Mouse (Mus musculus) stomach, postnatal 0 days (tissue): ENCODE results near the gene Ccdc173. TPM values are rescaled to one million over a fixed set of nuclear protein-coding genes. Genes with fewer than 3 reads are reported as not detected.

Experiments
- ATAC-seq: fragments of 200-750 bp; cut with Nextera tagmentation; 2 replicates; pipeline ENCODE4 v1.8.0; 2017; ENCODE audit not compliant: low FRiP score, low TSS enrichment
- DNase-seq: peaks from one replicate; pipeline ENCODE4 v3.0.0-alpha.2; 2016; ENCODE audit warnings: low spot score
- H3K27ac ChIP-seq: fragments of 300-500 bp; sonication (generic); replicated peaks from 2 replicates; pipeline ENCODE4 v1.5.1; 2014; ENCODE audit warnings: mild to moderate bottlenecking, control low read depth
- H3K27me3 ChIP-seq: fragments of 300-500 bp; sonication (generic); 2 replicates; pipeline ENCODE4 v1.6.1; 2014; ENCODE audit warnings: low read length; ENCODE audit not compliant: control insufficient read depth, insufficient read depth
- H3K36me3 ChIP-seq: fragments of 300-500 bp; sonication (generic); 2 replicates; pipeline ENCODE4 v1.6.1; 2014; ENCODE audit warnings: low read length, mixed read lengths; ENCODE audit not compliant: control insufficient read depth, insufficient read depth
- H3K4me1 ChIP-seq: fragments of 300-500 bp; sonication (generic); replicated peaks from 2 replicates; pipeline ENCODE4 v1.6.1; 2014; ENCODE audit warnings: antibody characterized with exemption; ENCODE audit not compliant: control insufficient read depth, insufficient read depth
- H3K4me2 ChIP-seq: fragments of 300-500 bp; sonication (generic); replicated peaks from 2 replicates; pipeline ENCODE4 v1.6.1; 2014; ENCODE audit warnings: low read depth, mild to moderate bottlenecking, control low read depth, moderate library complexity
- H3K4me3 ChIP-seq: fragments of 300-500 bp; sonication (generic); 2 replicates; pipeline ENCODE4 v1.5.1; 2014; ENCODE audit warnings: low read depth, low read length, control low read depth
- H3K9ac ChIP-seq: fragments of 300-500 bp; sonication (generic); 2 replicates; pipeline ENCODE4 v1.6.1; 2014; ENCODE audit warnings: mild to moderate bottlenecking, low read length, control low read depth, mixed read lengths
- H3K9me3 ChIP-seq: fragments of 300-500 bp; sonication (generic); 2 replicates; pipeline ENCODE4 v1.6.1; 2016; ENCODE audit warnings: low read length; ENCODE audit not compliant: control insufficient read depth
- CTCF ChIP-seq: IDR thresholded peaks from 2 replicates; pipeline ENCODE4 v1.5.1; 2016; ENCODE audit warnings: antibody characterized with exemption, low read depth, mild to moderate bottlenecking, moderate library complexity
- EP300 ChIP-seq: optimal IDR thresholded peaks from 2 replicates; pipeline ENCODE3; 2016; ENCODE audit warnings: antibody characterized with exemption
- WGBS: fragments of 180-500 bp; shearing (Covaris S2); extraction: QIAGEN DNeasy Blood & Tissue Kit; methylation state at CpG from one replicate; pipeline ENCODE4 v1.1.7; 2014; 5-methylcytosine and 5-hydroxymethylcytosine counted together
- polyA plus RNA-seq: library from polyadenylated mRNA; unstranded; fragments of >200 nt; fragmentation: Nextera tagmentation; extraction: Ambion mirVana; gene quantifications from 2 replicates; pipeline ENCODE4 v1.2.1, GENCODE M21; 2015

The Ccdc173 gene
- polyA plus RNA-seq, 1 experiment from 2014 or later, result 0.96 TPM

DNA sequence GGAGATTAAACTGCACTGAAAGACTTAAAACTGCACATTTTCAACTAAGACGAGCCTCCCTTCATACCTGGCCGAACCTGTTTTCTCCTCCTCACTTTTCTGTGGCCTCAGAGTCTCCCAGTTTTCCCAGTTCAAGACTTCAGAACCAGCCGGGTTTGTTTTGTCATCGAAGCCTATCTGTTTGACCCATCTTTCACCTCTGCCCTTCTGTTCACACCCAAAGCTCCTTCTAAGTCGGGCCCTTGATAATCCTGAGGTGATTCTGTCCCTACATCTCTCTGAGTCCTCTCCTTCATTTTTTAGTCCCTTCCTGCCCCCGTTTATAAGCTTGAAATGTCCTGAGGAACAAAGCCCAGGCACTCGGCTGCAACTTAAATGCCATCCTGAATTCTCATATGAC, 38.7 kb upstream of the Ccdc173 start:
- ATAC-seq, result no peak
- no peak for DNase-seq
- WGBS, result 30% methylated on average over 7 of the region's 7 CpGs
- H3K9ac ChIP-seq, result no peak overlapping the region
- H3K27me3 ChIP-seq, result no peaks in the 10 kb centered on the region
- no peaks in the 10 kb centered on the region for H3K9me3 ChIP-seq
- TF ChIP-seq CTCF (no peak), EP300 (no peak)
- no peaks in the 10 kb centered on the region; the same call in 1 of the 2 replicates for H3K4me1 ChIP-seq
- H3K4me3 ChIP-seq, result no peak overlapping the region
- H3K4me2 ChIP-seq, result no peak overlapping the region
- no peak overlapping the region for H3K27ac ChIP-seq
- H3K36me3 ChIP-seq, result no peaks in the 10 kb centered on the region

GRCm38 (mm10) chr2:69826380-69826779, 37.0 kb upstream of the Ccdc173 start:
- no peak overlapping the region for H3K4me2 ChIP-seq
- H3K27me3 ChIP-seq, result no peaks in the 10 kb centered on the region
- no peaks in the 10 kb centered on the region for H3K36me3 ChIP-seq
- no peak overlapping the region; the same call in 1 of the 2 replicates for H3K27ac ChIP-seq
- H3K9me3 ChIP-seq, result no peaks in the 10 kb centered on the region
- no peaks in the 10 kb centered on the region; the same call in 1 of the 2 replicates for H3K4me1 ChIP-seq
- DNase-seq, result no peak
- 52% methylated on average over 2 of the region's 2 CpGs for WGBS
- no peak overlapping the region for H3K4me3 ChIP-seq
- no peak for ATAC-seq
- no peak overlapping the region for H3K9ac ChIP-seq
- TF ChIP-seq EP300 (no peak), CTCF (no peak)

GRCm38 (mm10) chr2:69825898-69826297, 36.5 kb upstream of the Ccdc173 start:
- TF ChIP-seq EP300 (no peak), CTCF (no peak)
- H3K27me3 ChIP-seq, result no peaks in the 10 kb centered on the region
- WGBS, result 48% methylated on average over 10 of the region's 10 CpGs
- no peak overlapping the region for H3K4me3 ChIP-seq
- DNase-seq, result no peak
- H3K4me2 ChIP-seq, result no peak overlapping the region
- no peaks in the 10 kb centered on the region for H3K36me3 ChIP-seq
- no peaks in the 10 kb centered on the region; the same call in 1 of the 2 replicates for H3K4me1 ChIP-seq
- no peak overlapping the region for H3K9ac ChIP-seq
- ATAC-seq, result no peak
- H3K9me3 ChIP-seq, result no peaks in the 10 kb centered on the region
- peak overlapping the region; percentile 61; the same call in 1 of the 2 replicates for H3K27ac ChIP-seq

DNA sequence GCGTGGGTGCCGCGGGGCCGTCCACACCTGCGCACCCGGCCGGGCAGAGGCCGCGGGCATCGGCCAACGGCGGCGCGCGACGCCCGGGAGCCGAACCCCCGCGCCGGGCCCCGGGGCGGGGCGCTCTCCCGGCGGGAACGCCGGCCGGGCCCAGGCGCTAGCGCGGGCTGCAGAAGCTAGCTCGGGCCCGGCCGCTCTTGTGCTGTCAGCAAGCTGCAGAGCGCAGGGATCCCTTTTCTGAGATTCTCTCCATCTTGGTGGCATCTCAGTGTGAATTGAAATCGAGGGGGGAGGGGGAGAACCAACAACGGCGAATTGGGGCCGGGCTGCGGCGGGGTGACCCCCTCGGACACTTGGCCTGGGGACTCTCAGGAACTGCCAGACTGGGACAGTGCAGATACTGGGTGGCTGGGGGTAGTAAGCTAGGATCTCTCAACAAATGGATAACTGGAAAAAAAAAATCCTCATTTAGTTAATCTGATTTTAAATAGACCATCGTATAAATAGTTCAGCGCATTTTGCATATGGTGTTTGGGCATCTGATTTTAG, 33.8 kb upstream of the Ccdc173 start:
- Histone ChIP-seq H3K27ac (peak overlapping the region; percentile 95), H3K9me3 (no peaks in the 10 kb centered on the region), H3K9ac (peak overlapping the region; percentile 90), H3K36me3 (no peaks in the 10 kb centered on the region), H3K4me2 (peak overlapping the region; percentile 90), H3K27me3 (no peaks in the 10 kb centered on the region), H3K4me3 (peak overlapping the region; percentile 82), H3K4me1 (no peaks in the 10 kb centered on the region; the same call in 1 of the 2 replicates)
- ATAC-seq (peak; percentile 79), DNase-seq (peak; percentile 53)
- WGBS, result 1% methylated on average over 45 of the region's 45 CpGs
- TF ChIP-seq EP300 (no peak), CTCF (no peak)

DNA sequence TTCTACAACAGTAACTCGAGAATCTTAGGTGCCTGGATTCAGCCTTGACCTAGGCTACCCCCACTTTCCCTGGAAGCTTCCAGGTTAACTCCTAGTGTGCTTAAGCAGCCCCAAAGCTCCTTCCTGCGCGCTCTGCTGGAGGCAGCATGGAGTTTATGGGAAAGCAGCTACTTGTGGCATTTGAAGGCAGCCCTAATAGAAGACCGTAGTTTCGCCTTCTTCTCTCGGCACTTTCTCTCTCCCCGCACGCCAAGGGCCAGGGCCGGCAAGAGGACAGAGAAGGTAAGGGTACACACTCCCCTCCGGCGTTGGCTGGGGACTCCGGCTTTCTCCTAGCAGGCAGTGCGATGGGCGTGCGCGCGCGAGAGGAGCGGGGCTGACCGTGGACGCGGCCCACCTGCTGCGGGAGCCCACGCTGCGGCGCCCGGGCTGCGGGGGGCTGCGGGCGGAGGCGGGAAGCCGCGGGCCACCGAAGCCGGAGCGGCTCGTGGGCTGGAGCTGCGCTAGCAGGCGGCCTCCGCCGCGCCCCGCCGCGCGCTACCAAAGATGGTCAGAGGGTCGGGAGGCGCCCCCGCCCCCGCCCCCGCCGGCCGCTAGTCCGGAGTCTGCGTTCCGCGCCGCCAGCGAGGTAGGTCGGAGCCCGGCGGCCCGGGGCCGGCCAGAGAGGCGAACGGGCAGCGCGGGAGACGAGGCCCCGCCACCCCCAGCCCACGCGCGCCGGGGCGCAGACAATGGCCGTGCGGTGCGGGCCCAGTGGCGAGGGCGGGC, 33.2 kb upstream of the Ccdc173 start:
- under 1% methylated on average over 63 of the region's 80 CpGs for WGBS
- H3K4me2 ChIP-seq, result peak overlapping the region; percentile 90
- H3K9me3 ChIP-seq, result no peaks in the 10 kb centered on the region
- H3K36me3 ChIP-seq, result no peaks in the 10 kb centered on the region
- peak overlapping the region; percentile 95 for H3K27ac ChIP-seq
- TF ChIP-seq EP300 (no peak), CTCF (peak; percentile 51)
- H3K9ac ChIP-seq, result peak overlapping the region; percentile 90
- ATAC-seq, result peak; percentile 74
- no peaks in the 10 kb centered on the region for H3K27me3 ChIP-seq
- H3K4me3 ChIP-seq, result peak overlapping the region; percentile 82
- H3K4me1 ChIP-seq, result no peaks in the 10 kb centered on the region; the same call in 1 of the 2 replicates
- peak; percentile 53 for DNase-seq

DNA sequence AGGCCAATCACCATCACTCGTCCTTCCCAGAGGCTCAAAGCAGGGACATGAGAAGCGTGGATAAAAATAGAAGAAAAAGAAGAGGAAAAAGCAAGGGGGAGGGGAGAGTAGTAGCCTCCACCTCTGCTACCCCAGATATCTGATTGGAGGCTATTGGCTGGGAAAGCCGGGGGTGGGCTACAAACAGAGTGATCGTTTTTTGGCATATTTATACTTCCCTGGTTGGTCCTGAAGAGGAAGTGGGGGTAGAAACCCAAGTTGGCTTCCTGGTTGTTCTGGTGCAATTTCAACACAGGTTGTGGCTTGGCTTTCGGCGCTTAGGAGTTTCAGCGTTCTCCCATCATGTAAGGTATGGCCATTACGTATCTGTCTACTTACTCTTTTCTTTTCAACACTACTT, 32.3 kb upstream of the Ccdc173 start, which contains the start of gene Klhl23:
TSS of gene Klhl23 (plus strand) at position 234 of the 400 bp plus-strand sequence.
- TF ChIP-seq CTCF (no peak), EP300 (no peak)
- Histone ChIP-seq H3K27ac (peak within 1 kb of the TSS; percentile 95), H3K36me3 (no peaks in the 10 kb centered on the region), H3K4me1 (no peaks in the 10 kb centered on the region; the same call in 1 of the 2 replicates), H3K27me3 (no peaks in the 10 kb centered on the region), H3K9ac (peak within 1 kb of the TSS; percentile 90), H3K9me3 (no peaks in the 10 kb centered on the region), H3K4me3 (peak within 1 kb of the TSS; percentile 82), H3K4me2 (peak within 1 kb of the TSS; percentile 90)
- DNase-seq, result peak; percentile 22
- ATAC-seq, result peak; percentile 16; the same call in 1 of the 2 replicates
- WGBS, result 5% methylated on average over 8 of the region's 8 CpGs
